ENCODE assay signal across 9 mouse cellular contexts in the genomic region with DNA sequence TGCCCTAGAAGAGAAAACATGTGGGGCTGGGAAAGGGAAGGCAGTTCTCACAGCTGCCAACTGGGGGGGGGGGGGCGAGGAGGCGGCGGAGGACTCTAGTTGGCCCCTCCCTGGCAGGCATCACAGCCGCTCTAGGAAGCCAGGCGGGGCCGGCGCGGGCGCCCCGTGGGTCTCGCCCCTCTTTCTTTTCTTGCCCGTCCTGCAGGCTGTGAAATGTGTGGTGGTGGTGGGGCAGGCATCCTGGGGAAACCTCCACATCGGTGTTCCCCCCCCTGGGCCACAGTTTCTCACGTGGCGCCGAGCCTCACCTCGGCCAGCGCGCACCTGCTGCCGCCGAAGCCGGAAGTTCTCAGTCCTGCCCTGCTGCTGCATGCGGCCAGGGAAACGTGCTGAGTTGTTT. TPM values are rescaled to one million over a fixed set of nuclear protein-coding genes. Genes with fewer than 3 reads are reported as not detected.
DNase-seq lines count a peak whose midpoint lies in the region; ATAC-seq and TF ChIP-seq lines count a peak whose summit lies in the region.
"Had no signal": no experiment of that assay in that cellular context is flagged by ENCODE, and none has a peak within 500 bp of the region (broad histone marks: within the 10 kb centered on the region; RNA-seq: fewer than 3 reads in every experiment).

No protein-coding gene starts in this region.

- no peak for TF ChIP-seq POLR2A in cerebellum, adult 2 months (IDR thresholded peaks at IDR 0.05; ENCODE audit: borderline replicate concordance, insufficient read depth, low read length)

- H3K9ac ChIP-seq in heart, embryonic 15.5 days: peak overlapping the region; percentile 15; the same call in 1 of the 2 replicates
- no peak overlapping the region for H3K9ac ChIP-seq in embryonic facial prominence, embryonic 12.5 days
- peak overlapping the region; percentile 21; the same call in 1 of the 2 replicates for H3K9ac ChIP-seq in intestine, embryonic 15.5 days
- no peak overlapping the region; the same call in 1 of the 2 replicates for H3K9ac ChIP-seq in midbrain, postnatal 0 days (replicated peaks; ENCODE audit: low read length, poor library complexity, severe bottlenecking)

- 11% methylated on average over 24 of the region's 24 CpGs for WGBS in heart, embryonic 15.5 days
- 25% methylated on average over 22 of the region's 24 CpGs for WGBS in embryonic facial prominence, embryonic 12.5 days
- WGBS in intestine, embryonic 15.5 days: 22% methylated on average over 18 of the region's 24 CpGs
- 25% methylated on average over 22 of the region's 24 CpGs for WGBS in midbrain, postnatal 0 days
- WGBS in cerebellum, adult 2 months: 13% methylated on average over 24 of the region's 24 CpGs

- peak overlapping the region; percentile 64 for H3K4me2 ChIP-seq in heart, embryonic 15.5 days
- H3K4me2 ChIP-seq in embryonic facial prominence, embryonic 12.5 days (replicated peaks): peak overlapping the region; percentile 53
- peak overlapping the region; percentile 63 for H3K4me2 ChIP-seq in intestine, embryonic 15.5 days (replicated peaks)
- peak overlapping the region; percentile 51 for H3K4me2 ChIP-seq in midbrain, postnatal 0 days (ENCODE audit: low read depth, low read length, poor library complexity, severe bottlenecking)

- H3K4me3 ChIP-seq in heart, embryonic 15.5 days: peak overlapping the region; percentile 40
- H3K4me3 ChIP-seq in embryonic facial prominence, embryonic 12.5 days: peak overlapping the region; percentile 30
- H3K4me3 ChIP-seq in intestine, embryonic 15.5 days (replicated peaks): peak overlapping the region; percentile 29
- peak overlapping the region; percentile 26 for H3K4me3 ChIP-seq in midbrain, postnatal 0 days (ENCODE audit: low read depth, low read length)
- H3K4me3 ChIP-seq in cerebellum, adult 2 months (replicated peaks; ENCODE audit: insufficient read depth, low read depth, low read length): no peak overlapping the region

- ATAC-seq in heart, embryonic 15.5 days (replicated peaks; ENCODE audit: insufficient number of reproducible peaks, insufficient read depth, low FRiP score, low read depth): peak; percentile 53; the same call in 1 of the 2 replicates
- no peak for ATAC-seq in embryonic facial prominence, embryonic 12.5 days (ENCODE audit: insufficient number of reproducible peaks, insufficient read depth, low FRiP score, low TSS enrichment)
- ATAC-seq in intestine, embryonic 15.5 days: peak; percentile 48
- no peak for ATAC-seq in midbrain, postnatal 0 days (ENCODE audit: low FRiP score)

- DNase-seq in heart, postnatal 25 days (ENCODE audit: low spot score): no peak
- no peak for DNase-seq in midbrain, postnatal 0 days (ENCODE audit: low spot score)
- DNase-seq in cerebellum, adult 2 months: no peak
- no peak for DNase-seq in right cerebral cortex, postnatal 14 days
- DNase-seq in layer of hippocampus, postnatal 36 days: no peak

- peaks cover 20% of the 10 kb centered on the region for H3K4me1 ChIP-seq in heart, embryonic 15.5 days (replicated peaks)
- no peaks in the 10 kb centered on the region for H3K4me1 ChIP-seq in embryonic facial prominence, embryonic 12.5 days
- peaks cover 8% of the 10 kb centered on the region; the same call in 1 of the 2 replicates for H3K4me1 ChIP-seq in intestine, embryonic 15.5 days (replicated peaks)
- no peaks in the 10 kb centered on the region for H3K4me1 ChIP-seq in midbrain, postnatal 0 days (ENCODE audit: insufficient read depth, low read length)
- no peaks in the 10 kb centered on the region for H3K4me1 ChIP-seq in cerebellum, adult 2 months (ENCODE audit: control insufficient read depth, insufficient read depth, low read length)

- H3K36me3 ChIP-seq in heart, embryonic 15.5 days: no peaks in the 10 kb centered on the region
- no peaks in the 10 kb centered on the region for H3K36me3 ChIP-seq in embryonic facial prominence, embryonic 12.5 days
- no peaks in the 10 kb centered on the region for H3K36me3 ChIP-seq in intestine, embryonic 15.5 days
- no peaks in the 10 kb centered on the region for H3K36me3 ChIP-seq in midbrain, postnatal 0 days (ENCODE audit: insufficient read depth, low read length)

- no peak for TF ChIP-seq CTCF in midbrain, postnatal 0 days (IDR thresholded peaks at IDR 0.05)
- no peak for TF ChIP-seq CTCF in cerebellum, adult 2 months (IDR thresholded peaks at IDR 0.05; ENCODE audit: borderline replicate concordance, insufficient read depth, low read depth, low read length)

- H3K27me3 ChIP-seq in heart, embryonic 15.5 days: no peaks in the 10 kb centered on the region
- H3K27me3 ChIP-seq in embryonic facial prominence, embryonic 12.5 days: no peaks in the 10 kb centered on the region
- no peaks in the 10 kb centered on the region for H3K27me3 ChIP-seq in intestine, embryonic 15.5 days (replicated peaks)
- H3K27me3 ChIP-seq in midbrain, postnatal 0 days (ENCODE audit: insufficient read depth, low read length): no peaks in the 10 kb centered on the region
- no peaks in the 10 kb centered on the region for H3K27me3 ChIP-seq in cerebellum, adult 2 months (ENCODE audit: control insufficient read depth, insufficient read depth, low read length)

- no peak overlapping the region for H3K27ac ChIP-seq in heart, embryonic 15.5 days
- no peak overlapping the region for H3K27ac ChIP-seq in embryonic facial prominence, embryonic 12.5 days
- peak overlapping the region; percentile 7; the same call in 1 of the 2 replicates for H3K27ac ChIP-seq in intestine, embryonic 15.5 days
- no peak overlapping the region for H3K27ac ChIP-seq in midbrain, postnatal 0 days (ENCODE audit: low read depth, low read length)
- no peak overlapping the region for H3K27ac ChIP-seq in cerebellum, adult 2 months (ENCODE audit: insufficient read depth, low read length)

- intact Hi-C loops in heart, postnatal 25 days (cut with DNase I): no loop called here

- no peaks in the 10 kb centered on the region for H3K9me3 ChIP-seq in heart, embryonic 15.5 days (replicated peaks)
- no peaks in the 10 kb centered on the region for H3K9me3 ChIP-seq in embryonic facial prominence, embryonic 12.5 days
- no peaks in the 10 kb centered on the region for H3K9me3 ChIP-seq in intestine, embryonic 15.5 days
- H3K9me3 ChIP-seq in midbrain, postnatal 0 days (ENCODE audit: low read length): no peaks in the 10 kb centered on the region

RNA-seq across cellular contexts. Expression of gene Dnaaf1, which starts 10.9 kb away (rescaled TPM):
- 0.16 and 0.27 TPM in 2 replicates for polyA plus RNA-seq in heart, embryonic 15.5 days (2015; fragmentation: Nextera tagmentation; extraction: Ambion mirVana)
- not detected for total RNA-seq in heart, postnatal 25 days (2021)
- polyA plus RNA-seq in embryonic facial prominence, embryonic 12.5 days (2016; fragmentation: Nextera tagmentation; extraction: Ambion mirVana): 0.09 TPM in 1 of 2 replicates, not detected in the other
- 1.4 and 2.1 TPM in 2 replicates for polyA plus RNA-seq in intestine, embryonic 15.5 days (2015; fragmentation: Nextera tagmentation; extraction: Ambion mirVana)
- 0.47 and 1.1 TPM in 2 replicates for total RNA-seq in midbrain, postnatal 0 days (2014; rRNA removed)
- polyA plus RNA-seq in midbrain, postnatal 0 days (2015; fragmentation: Nextera tagmentation; extraction: Ambion mirVana): 0.51 and 0.60 TPM in 2 replicates
- polyA plus RNA-seq in cerebellum, adult 2 months (2012; rRNA removed): 0.20 and 0.27 TPM in 2 replicates
- total RNA-seq in layer of hippocampus, postnatal 36 days (2021): under 1 TPM; 0.12 to 0.18 TPM

RNA-seq across cellular contexts. Expression of gene Hsdl1, which starts 10.9 kb away (rescaled TPM):
- polyA plus RNA-seq in heart, embryonic 15.5 days (2015; fragmentation: Nextera tagmentation; extraction: Ambion mirVana): 25.4 and 39.8 TPM in 2 replicates
- 10 to 100 TPM; 18.7 to 20.1 TPM for total RNA-seq in heart, postnatal 25 days (2021)
- polyA plus RNA-seq in embryonic facial prominence, embryonic 12.5 days (2016; fragmentation: Nextera tagmentation; extraction: Ambion mirVana): 37.2 and 39.5 TPM in 2 replicates
- 28.8 and 32.6 TPM in 2 replicates for polyA plus RNA-seq in intestine, embryonic 15.5 days (2015; fragmentation: Nextera tagmentation; extraction: Ambion mirVana)
- 164 and 176 TPM in 2 replicates for total RNA-seq in midbrain, postnatal 0 days (2014; rRNA removed)
- polyA plus RNA-seq in midbrain, postnatal 0 days (2015; fragmentation: Nextera tagmentation; extraction: Ambion mirVana): 164 and 174 TPM in 2 replicates
- 42.4 and 45.0 TPM in 2 replicates for polyA plus RNA-seq in cerebellum, adult 2 months (2012; rRNA removed)
- total RNA-seq in layer of hippocampus, postnatal 36 days (2021): 10 to 100 TPM; 39.8 to 42.0 TPM

RNA-seq across cellular contexts. Expression of gene Taf1c, which starts 19.1 kb away (rescaled TPM):
- 4.1 and 8.8 TPM in 2 replicates for polyA plus RNA-seq in heart, embryonic 15.5 days (2015; fragmentation: Nextera tagmentation; extraction: Ambion mirVana)
- 1 to 10 TPM; 2.9 to 4.2 TPM for total RNA-seq in heart, postnatal 25 days (2021)
- 15.2 and 15.5 TPM in 2 replicates for polyA plus RNA-seq in embryonic facial prominence, embryonic 12.5 days (2016; fragmentation: Nextera tagmentation; extraction: Ambion mirVana)
- 10.0 and 11.7 TPM in 2 replicates for polyA plus RNA-seq in intestine, embryonic 15.5 days (2015; fragmentation: Nextera tagmentation; extraction: Ambion mirVana)
- 20.1 and 22.5 TPM in 2 replicates for total RNA-seq in midbrain, postnatal 0 days (2014; rRNA removed)
- 9.6 and 10.2 TPM in 2 replicates for polyA plus RNA-seq in midbrain, postnatal 0 days (2015; fragmentation: Nextera tagmentation; extraction: Ambion mirVana)
- 14.2 and 14.6 TPM in 2 replicates for polyA plus RNA-seq in cerebellum, adult 2 months (2012; rRNA removed)
- 10 to 100 TPM; 11.5 to 11.7 TPM for total RNA-seq in layer of hippocampus, postnatal 36 days (2021)

RNA-seq across cellular contexts. Expression of gene Adad2, which starts 26.6 kb away (rescaled TPM):
- polyA plus RNA-seq in heart, embryonic 15.5 days (2015; fragmentation: Nextera tagmentation; extraction: Ambion mirVana): not detected in 2 replicates
- not detected for total RNA-seq in heart, postnatal 25 days (2021)
- 0.10 and 0.23 TPM in 2 replicates for polyA plus RNA-seq in embryonic facial prominence, embryonic 12.5 days (2016; fragmentation: Nextera tagmentation; extraction: Ambion mirVana)
- polyA plus RNA-seq in intestine, embryonic 15.5 days (2015; fragmentation: Nextera tagmentation; extraction: Ambion mirVana): not detected in 2 replicates
- 0.33 and 1.0 TPM in 2 replicates for total RNA-seq in midbrain, postnatal 0 days (2014; rRNA removed)
- polyA plus RNA-seq in midbrain, postnatal 0 days (2015; fragmentation: Nextera tagmentation; extraction: Ambion mirVana): 0.22 and 0.23 TPM in 2 replicates
- 0.11 TPM in 2 replicates for polyA plus RNA-seq in cerebellum, adult 2 months (2012; rRNA removed)
- under 1 TPM in 1 of 2 experiments, not detected in 1; 0.46 TPM for total RNA-seq in layer of hippocampus, postnatal 36 days (2021)
- total RNA-seq: G1E had no signal
- polyA plus RNA-seq: G1E had no signal

RNA-seq across cellular contexts. Expression of gene Mbtps1, which starts 27.4 kb away (rescaled TPM):
- polyA plus RNA-seq in heart, embryonic 15.5 days (2015; fragmentation: Nextera tagmentation; extraction: Ambion mirVana): 57.2 and 75.0 TPM in 2 replicates
- 10 to 100 TPM; 39.8 to 40.3 TPM for total RNA-seq in heart, postnatal 25 days (2021)
- polyA plus RNA-seq in embryonic facial prominence, embryonic 12.5 days (2016; fragmentation: Nextera tagmentation; extraction: Ambion mirVana): 147 TPM in 2 replicates
- 83.6 and 88.8 TPM in 2 replicates for polyA plus RNA-seq in intestine, embryonic 15.5 days (2015; fragmentation: Nextera tagmentation; extraction: Ambion mirVana)
- 68.8 and 72.7 TPM in 2 replicates for total RNA-seq in midbrain, postnatal 0 days (2014; rRNA removed)
- polyA plus RNA-seq in midbrain, postnatal 0 days (2015; fragmentation: Nextera tagmentation; extraction: Ambion mirVana): 45.5 and 46.0 TPM in 2 replicates
- 81.6 and 89.4 TPM in 2 replicates for polyA plus RNA-seq in cerebellum, adult 2 months (2012; rRNA removed)
- 10 to 100 TPM; 70.3 to 74.6 TPM for total RNA-seq in layer of hippocampus, postnatal 36 days (2021)

Comparison
In these comparisons a context has a peak if more than half of its experiments do, and no peak if none do; other contexts are left out.
1. ATAC-seq: peak in heart, embryonic 15.5 days (single experiment) and intestine, embryonic 15.5 days (single experiment); none in embryonic facial prominence, embryonic 12.5 days (single experiment) and midbrain, postnatal 0 days (single experiment).
2. H3K9ac ChIP-seq: peak in heart, embryonic 15.5 days (single experiment) and intestine, embryonic 15.5 days (single experiment); none in embryonic facial prominence, embryonic 12.5 days (single experiment) and midbrain, postnatal 0 days (single experiment).
3. Peak in every context shown above with its lines, with median percentiles within 50 percentile points of each other: H3K4me2 ChIP-seq.